ENCODE assay signal across 11 mouse cellular contexts in genomic region chr7:81777667-81778218, GRCm38 (mm10). TPM values are rescaled to one million over a fixed set of nuclear protein-coding genes. Genes with fewer than 3 reads are reported as not detected.
DNase-seq lines count a peak whose midpoint lies in the region; ATAC-seq and TF ChIP-seq lines count a peak whose summit lies in the region.
"Had no signal": no experiment of that assay in that cellular context is flagged by ENCODE, and none has a peak within 500 bp of the region (broad histone marks: within the 10 kb centered on the region; RNA-seq: fewer than 3 reads in every experiment).

No protein-coding gene starts in this region.

- 0 out of 2 replicates have a peak, but pooled peaks cover 3% of the 10 kb centered on the region for H3K9me3 ChIP-seq in intestine, postnatal 0 days (ENCODE audit: control insufficient read depth)
- H3K9me3 ChIP-seq in intestine, embryonic 15.5 days = no peaks in the 10 kb centered on the region
- H3K9me3 ChIP-seq in stomach, postnatal 0 days (ENCODE audit: control insufficient read depth, low read length) = no peaks in the 10 kb centered on the region
- H3K9me3 ChIP-seq: hindbrain, embryonic 15.5 days had no signal

- TF ChIP-seq EP300 in stomach, postnatal 0 days (optimal IDR thresholded peaks at IDR 0.05) = no peak

- H3K4me1 ChIP-seq in intestine, postnatal 0 days (replicated peaks; ENCODE audit: control insufficient read depth, insufficient read depth, low read length) = no peaks in the 10 kb centered on the region
- H3K4me1 ChIP-seq in intestine, embryonic 15.5 days (replicated peaks) = no peaks in the 10 kb centered on the region; the same call in 1 of the 2 replicates
- H3K4me1 ChIP-seq in stomach, postnatal 0 days (replicated peaks; ENCODE audit: control insufficient read depth, insufficient read depth) = no peaks in the 10 kb centered on the region
- H3K4me1 ChIP-seq: hindbrain, embryonic 15.5 days; midbrain, embryonic 12.5 days had no signal

- no peaks in the 10 kb centered on the region for H3K27me3 ChIP-seq in intestine, postnatal 0 days (replicated peaks; ENCODE audit: control insufficient read depth, insufficient read depth, low read length)
- H3K27me3 ChIP-seq in intestine, embryonic 15.5 days (replicated peaks) = no peaks in the 10 kb centered on the region
- H3K27me3 ChIP-seq in stomach, postnatal 0 days (ENCODE audit: control insufficient read depth, insufficient read depth, low read length) = no peaks in the 10 kb centered on the region
- H3K27me3 ChIP-seq: hindbrain, embryonic 15.5 days; midbrain, embryonic 12.5 days had no signal

- DNase-seq in adrenal gland, postnatal 14 days = peak; percentile 17
- no peak for DNase-seq in adrenal gland, adult 8-10 months
- peak; percentile 14 for DNase-seq in retina, postnatal 1 day
- no peak for DNase-seq in retina, embryonic 14.5 days (ENCODE audit: low spot score)
- DNase-seq in stomach, postnatal 0 days (ENCODE audit: low spot score) = no peak
- DNase-seq in heart, adult 18-20 months = no peak
- DNase-seq: liver had no signal

- no peak overlapping the region for H3K27ac ChIP-seq in intestine, postnatal 0 days (ENCODE audit: low read depth, low read length)
- no peak overlapping the region for H3K27ac ChIP-seq in intestine, embryonic 15.5 days
- no peak overlapping the region for H3K27ac ChIP-seq in stomach, postnatal 0 days (replicated peaks)
- H3K27ac ChIP-seq: hindbrain, embryonic 15.5 days; midbrain, embryonic 12.5 days had no signal

- H3K4me2 ChIP-seq in intestine, postnatal 0 days (replicated peaks; ENCODE audit: low read depth) = no peak overlapping the region
- no peak overlapping the region for H3K4me2 ChIP-seq in intestine, embryonic 15.5 days (replicated peaks)
- no peak overlapping the region for H3K4me2 ChIP-seq in stomach, postnatal 0 days (replicated peaks; ENCODE audit: low read depth)
- H3K4me2 ChIP-seq: hindbrain, embryonic 15.5 days; midbrain, embryonic 12.5 days had no signal

- peaks cover 28% of the 10 kb centered on the region for H3K36me3 ChIP-seq in intestine, postnatal 0 days (ENCODE audit: control insufficient read depth, insufficient read depth)
- peaks cover 17% of the 10 kb centered on the region for H3K36me3 ChIP-seq in intestine, embryonic 15.5 days
- peaks cover 16% of the 10 kb centered on the region for H3K36me3 ChIP-seq in stomach, postnatal 0 days (ENCODE audit: control insufficient read depth, insufficient read depth, low read length)

- 70% methylated on average over 10 of the region's 10 CpGs for WGBS in intestine, postnatal 0 days
- 66% methylated on average over 10 of the region's 10 CpGs for WGBS in intestine, embryonic 15.5 days
- WGBS in stomach, postnatal 0 days = 60% methylated on average over 10 of the region's 10 CpGs

- no peak overlapping the region for H3K4me3 ChIP-seq in intestine, postnatal 0 days (ENCODE audit: low read depth, low read length)
- H3K4me3 ChIP-seq in intestine, embryonic 15.5 days (replicated peaks) = no peak overlapping the region
- H3K4me3 ChIP-seq in stomach, postnatal 0 days (ENCODE audit: low read depth, low read length) = no peak overlapping the region
- H3K4me3 ChIP-seq: hindbrain, embryonic 15.5 days; midbrain, embryonic 12.5 days had no signal

- TF ChIP-seq CTCF in intestine, postnatal 0 days (IDR thresholded peaks at IDR 0.05; ENCODE audit: low read depth) = peak; percentile 74
- peak; percentile 72 for TF ChIP-seq CTCF in stomach, postnatal 0 days (IDR thresholded peaks at IDR 0.05; ENCODE audit: low read depth)

- no peak overlapping the region for H3K9ac ChIP-seq in intestine, postnatal 0 days (ENCODE audit: low read depth, low read length)
- H3K9ac ChIP-seq in intestine, embryonic 15.5 days = no peak overlapping the region
- no peak overlapping the region for H3K9ac ChIP-seq in stomach, postnatal 0 days (ENCODE audit: low read length)
- H3K9ac ChIP-seq: hindbrain, embryonic 15.5 days; midbrain, embryonic 12.5 days had no signal

- no peak for ATAC-seq in intestine, postnatal 0 days
- ATAC-seq in intestine, embryonic 15.5 days = no peak
- no peak for ATAC-seq in stomach, postnatal 0 days (ENCODE audit: low FRiP score, low TSS enrichment)

RNA-seq across cellular contexts. Expression of gene 3110040N11Rik, which starts 11.5 kb away (rescaled TPM):
- total RNA-seq in adrenal gland, postnatal 14 days (2021) = 31.3 and 33.0 TPM in 2 replicates
- 10 to 100 TPM; 42.5 to 46.9 (median 45.0) TPM for total RNA-seq in adrenal gland, adult 8-10 months (2022)
- 48.9 and 49.8 TPM in 2 replicates for polyA plus RNA-seq in intestine, postnatal 0 days (2015; fragmentation: Nextera tagmentation; extraction: Ambion mirVana)
- 47.2 and 52.1 TPM in 2 replicates for polyA plus RNA-seq in intestine, embryonic 15.5 days (2015; fragmentation: Nextera tagmentation; extraction: Ambion mirVana)
- 46.2 and 46.7 TPM in 2 replicates for polyA plus RNA-seq in stomach, postnatal 0 days (2015; fragmentation: Nextera tagmentation; extraction: Ambion mirVana)
- 10 to 100 TPM; 27.6 to 32.3 TPM for total RNA-seq in heart, adult 18-20 months (2021)

RNA-seq across cellular contexts. Expression of gene Ramac, which starts 15.0 kb away (rescaled TPM):
- 40.6 and 42.4 TPM in 2 replicates for total RNA-seq in adrenal gland, postnatal 14 days (2021)
- total RNA-seq in adrenal gland, adult 8-10 months (2022) = 10 to 100 TPM; 46.9 to 62.3 (median 54.4) TPM
- polyA plus RNA-seq in intestine, postnatal 0 days (2015; fragmentation: Nextera tagmentation; extraction: Ambion mirVana) = 117 and 118 TPM in 2 replicates
- 132 and 147 TPM in 2 replicates for polyA plus RNA-seq in intestine, embryonic 15.5 days (2015; fragmentation: Nextera tagmentation; extraction: Ambion mirVana)
- 128 and 134 TPM in 2 replicates for polyA plus RNA-seq in stomach, postnatal 0 days (2015; fragmentation: Nextera tagmentation; extraction: Ambion mirVana)
- 10 to 100 TPM; 22.8 to 26.8 TPM for total RNA-seq in heart, adult 18-20 months (2021)

RNA-seq across cellular contexts. Expression of gene Btbd1, which starts 51.5 kb away (rescaled TPM):
- 136 and 144 TPM in 2 replicates for total RNA-seq in adrenal gland, postnatal 14 days (2021)
- 100 to 1,000 TPM in 3 of 4 experiments, 10 to 100 TPM in 1; 97.3 to 112 (median 104) TPM for total RNA-seq in adrenal gland, adult 8-10 months (2022)
- polyA plus RNA-seq in intestine, postnatal 0 days (2015; fragmentation: Nextera tagmentation; extraction: Ambion mirVana) = 41.0 and 42.7 TPM in 2 replicates
- polyA plus RNA-seq in intestine, embryonic 15.5 days (2015; fragmentation: Nextera tagmentation; extraction: Ambion mirVana) = 57.4 and 60.0 TPM in 2 replicates
- 37.9 and 40.6 TPM in 2 replicates for polyA plus RNA-seq in stomach, postnatal 0 days (2015; fragmentation: Nextera tagmentation; extraction: Ambion mirVana)
- 100 to 1,000 TPM; 134 to 141 TPM for total RNA-seq in heart, adult 18-20 months (2021)

Comparison
In these comparisons a context has a peak if more than half of its experiments do, and no peak if none do; other contexts are left out.
1. DNase-seq: peak in adrenal gland, postnatal 14 days (single experiment) and retina, postnatal 1 day (single experiment); none in adrenal gland, adult 8-10 months (single experiment), retina, embryonic 14.5 days (single experiment), stomach, postnatal 0 days (single experiment) and heart, adult 18-20 months (0 of 2).